Mouse (Mus musculus): Measurements from ENCODE around the gene Gm20388. TPM values are rescaled to one million over a fixed set of nuclear protein-coding genes. Genes with fewer than 3 reads are reported as not detected.

Gene Gm20388
- total and polyA plus RNA-seq, 2 experiments from 2014 or later, result 51.3 TPM; not detected in 1

DNA sequence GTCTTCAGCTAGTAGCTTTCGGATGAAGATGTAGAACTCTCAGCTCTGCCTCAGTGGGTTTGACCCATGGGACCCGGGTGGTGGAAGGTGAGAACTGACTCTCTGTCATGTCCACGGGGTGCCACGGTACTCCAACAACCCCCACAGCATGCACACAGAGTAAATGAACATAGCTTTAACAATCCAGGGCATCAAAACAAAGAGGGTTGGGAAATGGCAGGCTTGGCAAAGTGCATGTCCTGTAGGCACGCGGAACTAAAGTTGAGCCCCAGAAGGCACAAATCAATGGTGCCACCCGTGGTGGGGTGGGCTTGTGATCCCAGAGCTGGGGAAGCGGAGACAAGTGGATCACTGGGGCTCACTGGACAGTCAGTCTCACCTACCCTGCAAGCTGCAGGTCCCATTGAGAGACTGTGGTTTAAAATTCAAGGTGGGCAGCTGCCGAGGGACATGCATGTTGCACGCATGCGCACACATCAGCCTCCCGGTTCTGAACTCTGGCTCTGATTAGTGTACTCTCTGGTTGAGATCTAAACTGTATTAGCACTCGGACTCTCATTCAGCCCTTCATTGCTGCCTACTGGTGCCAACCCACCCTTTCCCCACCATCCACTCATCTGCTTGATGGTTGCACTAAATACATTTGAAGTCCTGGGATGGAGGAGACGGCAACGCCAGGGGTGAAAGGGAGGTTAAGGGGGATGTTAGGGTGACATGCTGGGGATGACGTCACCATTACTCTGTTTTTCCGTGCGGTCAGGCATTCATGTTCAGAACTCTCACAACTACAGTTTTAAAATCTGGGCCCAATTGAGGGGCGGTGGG, 2037.9 kb downstream of the Gm20388 start:
- H3K4me2 ChIP-seq (ENCODE audit: low read depth), result peak overlapping the region; percentile 65
- peak overlapping the region; percentile 51 for H3K27ac ChIP-seq (ENCODE audit: low read depth, low read length)
- peak overlapping the region; percentile 34 for H3K4me3 ChIP-seq (ENCODE audit: low read depth, low read length)
- no peaks in the 10 kb centered on the region for H3K36me3 ChIP-seq (ENCODE audit: insufficient read depth)
- ATAC-seq (no peak), DNase-seq (no peak)
- H3K4me1 ChIP-seq (ENCODE audit: insufficient read depth), result peaks cover 17% of the 10 kb centered on the region
- TF ChIP-seq CTCF (IDR thresholded peaks at IDR 0.05; ENCODE audit: low read depth), result no peak
- WGBS, result 53% methylated on average over 19 of the region's 19 CpGs
- no peaks in the 10 kb centered on the region for H3K9me3 ChIP-seq (ENCODE audit: low read length)
- peak overlapping the region; percentile 49 for H3K9ac ChIP-seq
- H3K27me3 ChIP-seq (ENCODE audit: insufficient read depth, low read length), result no peaks in the 10 kb centered on the region

DNA sequence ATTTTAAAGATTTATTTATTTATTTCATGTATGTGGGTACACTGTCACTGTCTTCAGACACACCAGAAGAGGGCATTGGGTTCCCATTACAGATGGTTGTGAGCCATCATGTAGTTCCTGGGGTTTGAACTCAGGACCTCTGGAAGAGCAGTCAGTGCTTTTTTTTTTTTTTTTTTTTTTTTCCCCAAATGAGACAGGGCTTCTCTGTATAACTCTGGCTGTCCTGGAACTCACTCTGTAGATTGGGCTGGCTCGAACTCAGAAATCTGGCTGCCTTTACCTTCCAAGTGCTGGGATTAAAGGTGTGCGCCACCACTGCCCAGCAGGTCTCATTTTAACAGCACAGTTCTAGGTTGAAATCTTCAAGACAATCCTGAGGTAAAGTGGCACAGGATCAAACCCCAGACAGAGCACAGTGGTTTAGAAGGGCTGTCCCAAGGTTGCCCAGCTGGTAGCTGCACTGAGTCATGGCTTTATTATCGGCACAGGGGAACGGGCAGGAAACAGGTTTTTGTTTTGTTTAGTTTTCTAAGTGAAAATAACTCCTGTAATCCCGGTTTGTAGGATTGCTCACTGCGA, 2038.7 kb downstream of the Gm20388 start, which contains the start of gene Banp:
Gene Banp (plus strand): TSS at position 529 of the 579 bp plus-strand sequence.
- WGBS, result 61% methylated on average over 6 of the region's 6 CpGs
- peak within 1 kb of the TSS; percentile 68 for H3K4me3 ChIP-seq (ENCODE audit: low read depth, low read length)
- no peaks in the 10 kb centered on the region for H3K9me3 ChIP-seq (ENCODE audit: low read length)
- peaks cover 17% of the 10 kb centered on the region for H3K4me1 ChIP-seq (ENCODE audit: insufficient read depth)
- no peaks in the 10 kb centered on the region for H3K36me3 ChIP-seq (ENCODE audit: insufficient read depth)
- TF ChIP-seq CTCF (IDR thresholded peaks at IDR 0.05; ENCODE audit: low read depth), result no peak
- peak within 1 kb of the TSS; percentile 93 for H3K4me2 ChIP-seq (ENCODE audit: low read depth)
- peak within 1 kb of the TSS; percentile 97 for H3K27ac ChIP-seq (ENCODE audit: low read depth, low read length)
- peak within 1 kb of the TSS; percentile 91 for H3K9ac ChIP-seq
- H3K27me3 ChIP-seq (ENCODE audit: insufficient read depth, low read length), result no peaks in the 10 kb centered on the region
- DNase-seq (no peak), ATAC-seq (no peak)

- TF ChIP-seq CTCF (IDR thresholded peaks at IDR 0.05; ENCODE audit: low read depth), result no peak
- H3K4me3 ChIP-seq (ENCODE audit: low read depth, low read length), result peak overlapping the region; percentile 68
- H3K27me3 ChIP-seq (ENCODE audit: insufficient read depth, low read length), result no peaks in the 10 kb centered on the region
- peak overlapping the region; percentile 91 for H3K9ac ChIP-seq
- DNase-seq (peak; percentile 100), ATAC-seq (peak; percentile 96)
- H3K4me1 ChIP-seq (ENCODE audit: insufficient read depth), result peaks cover 17% of the 10 kb centered on the region
- WGBS, result 2% methylated on average over 54 of the region's 66 CpGs
- no peaks in the 10 kb centered on the region for H3K36me3 ChIP-seq (ENCODE audit: insufficient read depth)
- H3K9me3 ChIP-seq (ENCODE audit: low read length), result no peaks in the 10 kb centered on the region
- peak overlapping the region; percentile 97 for H3K27ac ChIP-seq (ENCODE audit: low read depth, low read length)
- peak overlapping the region; percentile 93 for H3K4me2 ChIP-seq (ENCODE audit: low read depth)
These were observed 2039.5 kb downstream of the Gm20388 start for GRCm38 (mm10) chr8:121949941-121950748.

GRCm38 (mm10) chr8:121950749-121951655, 2040.4 kb downstream of the Gm20388 start:
- no peaks in the 10 kb centered on the region for H3K9me3 ChIP-seq (ENCODE audit: low read length)
- peak overlapping the region; percentile 91 for H3K9ac ChIP-seq
- peak overlapping the region; percentile 97 for H3K27ac ChIP-seq (ENCODE audit: low read depth, low read length)
- TF ChIP-seq CTCF (IDR thresholded peaks at IDR 0.05; ENCODE audit: low read depth), result peak; percentile 55
- H3K4me1 ChIP-seq (ENCODE audit: insufficient read depth), result peaks cover 17% of the 10 kb centered on the region
- peaks cover 5% of the 10 kb centered on the region for H3K36me3 ChIP-seq (ENCODE audit: insufficient read depth)
- H3K27me3 ChIP-seq (ENCODE audit: insufficient read depth, low read length), result no peaks in the 10 kb centered on the region
- H3K4me2 ChIP-seq (ENCODE audit: low read depth), result peak overlapping the region; percentile 93
- peak; percentile 55 for DNase-seq
- peak overlapping the region; percentile 68 for H3K4me3 ChIP-seq (ENCODE audit: low read depth, low read length)
- WGBS, result 3% methylated on average over 80 of the region's 97 CpGs
- peak; percentile 1; the same call in 1 of the 2 replicates for ATAC-seq

GRCm38 (mm10) chr8:121951656-121952009, 2041.0 kb downstream of the Gm20388 start:
- no peak for DNase-seq
- peak overlapping the region; percentile 68 for H3K4me3 ChIP-seq (ENCODE audit: low read depth, low read length)
- peak overlapping the region; percentile 93 for H3K4me2 ChIP-seq (ENCODE audit: low read depth)
- no peaks in the 10 kb centered on the region for H3K27me3 ChIP-seq (ENCODE audit: insufficient read depth, low read length)
- H3K9ac ChIP-seq, result peak overlapping the region; percentile 91
- H3K36me3 ChIP-seq (ENCODE audit: insufficient read depth), result peaks cover 8% of the 10 kb centered on the region
- TF ChIP-seq CTCF (IDR thresholded peaks at IDR 0.05; ENCODE audit: low read depth), result no peak
- no peak for ATAC-seq
- peak overlapping the region; percentile 97 for H3K27ac ChIP-seq (ENCODE audit: low read depth, low read length)
- no peaks in the 10 kb centered on the region for H3K9me3 ChIP-seq (ENCODE audit: low read length)
- WGBS, result 30% methylated on average over 7 of the region's 7 CpGs
- peaks cover 17% of the 10 kb centered on the region for H3K4me1 ChIP-seq (ENCODE audit: insufficient read depth)

GRCm38 (mm10) chr8:121952122-121952521, 2041.5 kb downstream of the Gm20388 start:
- H3K4me3 ChIP-seq (ENCODE audit: low read depth, low read length), result peak overlapping the region; percentile 68; the same call in 1 of the 2 replicates
- peaks cover 8% of the 10 kb centered on the region for H3K36me3 ChIP-seq (ENCODE audit: insufficient read depth)
- H3K9me3 ChIP-seq (ENCODE audit: low read length), result no peaks in the 10 kb centered on the region
- no peaks in the 10 kb centered on the region for H3K27me3 ChIP-seq (ENCODE audit: insufficient read depth, low read length)
- peak overlapping the region; percentile 93; the same call in 1 of the 2 replicates for H3K4me2 ChIP-seq (ENCODE audit: low read depth)
- H3K9ac ChIP-seq, result peak overlapping the region; percentile 91; the same call in 1 of the 2 replicates
- no peak for DNase-seq
- no peak for TF ChIP-seq CTCF (IDR thresholded peaks at IDR 0.05; ENCODE audit: low read depth)
- H3K27ac ChIP-seq (ENCODE audit: low read depth, low read length), result no peak overlapping the region
- peaks cover 17% of the 10 kb centered on the region for H3K4me1 ChIP-seq (ENCODE audit: insufficient read depth)
- ATAC-seq, result no peak

Data from forebrain, postnatal 0 days (tissue).